Mouse (Mus musculus) forelimb bud, embryonic 11.5 days (tissue): ENCODE measurements at regions not wholly inside any gene's neighbourhood (a gene's known extent, or its start where the extent isn't known, plus 50 kb on each side); places are given as distances from the start of the nearest gene placed in this dataset.
"Not testable (repeated sequence)": the region's sequence is repeated elsewhere in the genome, so short reads cannot be mapped to it uniquely, and the experiment has no call there.

Source experiments
- DNase-seq: peaks from one replicate; pipeline ENCODE4 v3.0.0-alpha.2; 2012; ENCODE audit warnings: low read depth, low spot score

GRCm38 (mm10) chr10:111592416-111593149 is 86.5 kb downstream of the Phlda1 start:
- DNase-seq = peak; percentile 46

- DNase-seq = no peak
These were observed 87.2 kb downstream of the Phlda1 start for GRCm38 (mm10) chr10:111593280-111593679.

GRCm38 (mm10) chr10:111594171-111594570 is 88.1 kb downstream of the Phlda1 start:
- no peak for DNase-seq

GRCm38 (mm10) chr10:111594651-111595050 is 88.6 kb downstream of the Phlda1 start:
- DNase-seq = no peak

GRCm38 (mm10) chr10:111595513-111595995 is 89.5 kb downstream of the Phlda1 start:
- DNase-seq = no peak

GRCm38 (mm10) chr10:111598650-111599049 is 92.6 kb downstream of the Phlda1 start:
- no peak for DNase-seq

GRCm38 (mm10) chr10:111599297-111600250 is 93.5 kb downstream of the Phlda1 start:
- DNase-seq = no peak

GRCm38 (mm10) chr10:111600251-111600620 is 94.2 kb downstream of the Phlda1 start:
- DNase-seq = no peak

GRCm38 (mm10) chr10:111600677-111601099 is 94.6 kb downstream of the Phlda1 start:
- DNase-seq = peak; percentile 52

- DNase-seq = no peak
These were observed 97.1 kb downstream of the Phlda1 start for GRCm38 (mm10) chr10:111603166-111603565.

- DNase-seq = not testable (repeated sequence)
These were observed 101.3 kb downstream of the Phlda1 start for GRCm38 (mm10) chr10:111607381-111607780.

GRCm38 (mm10) chr10:111608385-111609093 is 102.5 kb downstream of the Phlda1 start:
- no peak for DNase-seq

GRCm38 (mm10) chr10:111609889-111610288 is 103.8 kb downstream of the Phlda1 start:
- no peak for DNase-seq

- DNase-seq = no peak
These were observed 113.7 kb downstream of the Phlda1 start for GRCm38 (mm10) chr10:111619627-111620270.

GRCm38 (mm10) chr10:111620927-111621676 is 115.0 kb downstream of the Phlda1 start:
- no peak for DNase-seq

GRCm38 (mm10) chr10:111622789-111623188 is 116.7 kb downstream of the Phlda1 start:
- peak; percentile 29 for DNase-seq

- no peak for DNase-seq
These were observed 117.9 kb downstream of the Phlda1 start for GRCm38 (mm10) chr10:111624021-111624420.

- no peak for DNase-seq
These were observed 118.5 kb downstream of the Phlda1 start for GRCm38 (mm10) chr10:111624624-111625023.

- DNase-seq = no peak
These were observed 119.5 kb downstream of the Phlda1 start for GRCm38 (mm10) chr10:111625573-111625972.

- no peak for DNase-seq
These were observed 119.9 kb downstream of the Phlda1 start for GRCm38 (mm10) chr10:111626009-111626408.
